Mouse (Mus musculus) CH12.LX (cell line): ENCODE results near the gene Camkmt.

Experiments used
- CTCF ChIP-seq, 2 experiments: IDR thresholded peaks in 1 of 2; conservative IDR thresholded peaks in 1 of 2; 2 replicates each; pipeline ENCODE4 v1.5.1; 2011 to 2012; ENCODE audit warnings: low read depth in 2 of 2, low read length in 2 of 2, improper control_type of control experiment in 1 of 2, inconsistent platforms in 1 of 2, mild to moderate bottlenecking in 1 of 2, moderate library complexity in 1 of 2
- E2F4 ChIP-seq: IDR thresholded peaks from 2 replicates; pipeline ENCODE4 v1.6.1; 2011; ENCODE audit warnings: low read depth, low read length, improper control_type of control experiment; ENCODE audit not compliant: insufficient replicate concordance
- EP300 ChIP-seq: IDR thresholded peaks from 2 replicates; pipeline ENCODE4 v1.6.1; 2011; ENCODE audit warnings: low read length, improper control_type of control experiment
- HCFC1 ChIP-seq: IDR thresholded peaks from 2 replicates; pipeline ENCODE4 v1.6.1; 2012; ENCODE audit warnings: low read depth, mild to moderate bottlenecking, inconsistent platforms, low read length, improper control_type of control experiment
- IRF4 ChIP-seq: IDR thresholded peaks from 2 replicates; pipeline ENCODE4 v1.6.1; 2014; ENCODE audit warnings: low read depth, mild to moderate bottlenecking, inconsistent platforms, low read length, improper control_type of control experiment
- KAT2A ChIP-seq: IDR thresholded peaks from 2 replicates; pipeline ENCODE4 v1.6.1; 2012; ENCODE audit warnings: low read length, improper control_type of control experiment, inconsistent platforms; ENCODE audit not compliant: insufficient replicate concordance
- MAX ChIP-seq: IDR thresholded peaks from 2 replicates; pipeline ENCODE4 v1.6.1; 2011; ENCODE audit warnings: low read length, improper control_type of control experiment
- MEF2A ChIP-seq: IDR thresholded peaks from 2 replicates; pipeline ENCODE4 v1.6.1; 2014; ENCODE audit warnings: low read depth, mild to moderate bottlenecking, inconsistent platforms, low read length, improper control_type of control experiment, borderline replicate concordance
- NRF1 ChIP-seq: IDR thresholded peaks from 2 replicates; pipeline ENCODE4 v1.6.1; 2014; ENCODE audit warnings: low read depth, mild to moderate bottlenecking, inconsistent platforms, low read length, improper control_type of control experiment, moderate library complexity
- POLR2A ChIP-seq: IDR thresholded peaks from 2 replicates; pipeline ENCODE4 v1.6.1; 2011; ENCODE audit warnings: low read depth, mild to moderate bottlenecking, improper control_type of control experiment, low read length
- USF1 ChIP-seq: IDR thresholded peaks from 2 replicates; pipeline ENCODE4 v1.6.1; 2014; ENCODE audit warnings: low read depth, mild to moderate bottlenecking, inconsistent platforms, low read length, improper control_type of control experiment
- USF2 ChIP-seq: conservative IDR thresholded peaks from 2 replicates; pipeline ENCODE4 v1.6.1; 2011; ENCODE audit warnings: low read depth, low read length, improper control_type of control experiment
- ZC3H11A ChIP-seq: IDR thresholded peaks from 2 replicates; pipeline ENCODE4 v1.6.1; 2012; ENCODE audit warnings: low read depth, mild to moderate bottlenecking, inconsistent platforms, low read length, improper control_type of control experiment
- ZNF384 ChIP-seq: IDR thresholded peaks from 2 replicates; pipeline ENCODE4 v1.6.1; 2012; ENCODE audit warnings: low read depth, low read length, improper control_type of control experiment, inconsistent platforms

GRCm38 (mm10) chr17:85168761-85169160, 78.4 kb downstream of the Camkmt start:
- TF ChIP-seq POLR2A (no peak), ZNF384 (no peak), ZC3H11A (no peak), MEF2A (no peak), USF1 (no peak), NRF1 (no peak), HCFC1 (no peak), EP300 (no peak), USF2 (no peak), E2F4 (no peak), CTCF (conservative IDR thresholded peaks at IDR 0.05 in 1 of 2, IDR thresholded peaks at IDR 0.05 in 1 of 2; ENCODE audit: low read depth in 2 of 2, low read length in 2 of 2) (no peak), IRF4 (no peak), KAT2A (no peak), MAX (no peak)
